Mouse (Mus musculus): ENCODE data around the gene Snx19. TPM values are rescaled to one million over a fixed set of nuclear protein-coding genes. Genes with fewer than 3 reads are reported as not detected.

The Snx19 gene
- 10 to 100 TPM; 34.1 to 39.5 TPM for total RNA-seq (2021)
- long read RNA-seq, full-length matches to known transcripts: 4 of 25 reads
- long read RNA-seq, partial matches to known transcripts: 2 of 25 reads
- long read RNA-seq, other reads (novel, unspliced or antisense): 19 of 25 reads

DNA sequence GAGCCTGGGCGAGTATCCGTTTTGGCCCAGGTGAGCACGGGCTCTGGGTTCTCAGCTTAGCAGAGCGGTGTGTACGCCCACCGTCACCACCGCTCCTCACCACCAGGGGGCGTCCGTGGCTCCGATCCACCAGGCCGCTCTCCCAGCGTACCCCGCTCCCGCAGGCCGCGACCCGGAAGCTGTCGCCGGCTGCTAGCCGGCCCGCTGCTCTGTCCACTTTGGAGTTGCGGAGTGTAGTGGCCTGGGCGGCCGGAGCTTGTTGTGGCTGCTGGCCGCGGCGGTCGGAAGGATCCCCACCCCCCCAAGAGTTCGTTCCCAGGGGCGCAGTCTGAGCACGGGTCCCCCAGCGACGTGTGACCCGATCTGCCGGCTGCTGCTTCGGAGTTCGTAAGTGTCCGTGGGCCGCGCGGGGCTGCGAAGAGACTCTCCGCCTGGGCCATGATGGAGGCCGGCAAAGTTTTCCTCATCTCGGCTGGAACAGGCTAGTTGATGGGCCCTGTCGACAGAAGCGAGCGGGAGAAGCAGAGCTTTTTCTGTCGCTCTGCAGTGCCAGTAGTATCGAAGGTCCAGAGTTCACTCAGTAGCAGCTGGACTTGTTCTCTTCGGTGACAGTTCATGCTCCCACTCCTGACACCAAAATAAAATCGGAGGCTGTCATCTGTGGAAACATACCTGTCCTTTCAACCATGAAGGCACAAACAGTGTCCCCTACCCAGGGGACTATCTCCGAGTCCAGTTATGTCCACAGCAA lies at the start of gene Snx19:
Gene Snx19 (plus strand): TSS at position 227 of the 751 bp plus-strand sequence.
- peak; percentile 96 to 98 for DNase-seq (ENCODE audit: low spot score in 2 of 2)

GRCm38 (mm10) chr9:30400771-30401170 lies 26.1 kb upstream of the Snx19 start:
- no peak for DNase-seq (ENCODE audit: low spot score in 2 of 2)

GRCm38 (mm10) chr9:30422940-30423339 lies 4.0 kb upstream of the Snx19 start:
- peak; percentile 59 to 69 for DNase-seq (ENCODE audit: low spot score in 2 of 2)

- DNase-seq (ENCODE audit: low spot score in 2 of 2): no peak
Measured at GRCm38 (mm10) chr9:30425178-30425577, 1.7 kb upstream of the Snx19 start.

GRCm38 (mm10) chr9:30428231-30428630 lies 1.3 kb downstream of the Snx19 start:
- DNase-seq (ENCODE audit: low spot score in 2 of 2): no peak

DNA sequence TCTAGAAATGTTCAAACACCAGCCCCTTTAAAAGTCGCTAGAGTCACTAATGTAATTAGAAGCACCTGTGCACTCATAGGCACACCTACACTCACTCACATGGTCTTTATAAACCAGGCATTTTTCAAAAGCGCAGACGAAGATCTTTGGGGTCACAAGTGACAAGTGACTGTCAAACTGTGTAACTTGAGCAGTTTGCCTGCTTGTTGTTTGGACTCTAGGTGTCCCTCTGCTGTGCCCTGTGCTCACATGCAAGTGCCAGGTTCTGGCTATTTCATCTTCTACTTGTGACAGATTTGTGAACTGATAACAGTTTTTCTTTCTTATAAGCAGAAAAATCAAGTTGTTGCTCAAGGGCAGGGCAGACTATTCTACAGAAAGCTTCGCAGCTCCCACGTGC lies 3.5 kb downstream of the Snx19 start:
- no peak for DNase-seq (ENCODE audit: low spot score in 2 of 2)

GRCm38 (mm10) chr9:30431909-30432308 lies 5.0 kb downstream of the Snx19 start:
- no peak for DNase-seq (ENCODE audit: low spot score in 2 of 2)

DNA sequence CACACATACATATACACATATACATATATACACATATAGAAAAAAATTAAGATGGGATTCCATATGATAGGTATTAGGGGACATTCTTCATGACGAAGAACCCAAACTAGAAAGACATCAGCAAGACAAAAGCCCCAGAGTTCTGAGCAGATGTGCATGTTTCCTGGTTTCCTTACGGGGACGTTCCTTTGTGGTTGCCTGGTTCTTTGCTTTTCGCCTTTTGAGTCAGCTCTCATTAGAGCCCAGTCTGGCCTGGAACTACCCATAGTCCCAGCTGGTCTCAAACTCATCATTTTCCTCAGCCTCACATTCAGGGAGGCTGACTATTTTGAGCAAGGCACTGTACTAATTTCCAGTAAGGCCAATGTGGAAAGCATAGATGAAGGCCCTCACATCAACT lies 7.0 kb downstream of the Snx19 start:
- DNase-seq (ENCODE audit: low spot score in 2 of 2): no peak

- DNase-seq (ENCODE audit: low spot score in 2 of 2): no peak
Measured at GRCm38 (mm10) chr9:30435902-30436585, 9.1 kb downstream of the Snx19 start.

DNA sequence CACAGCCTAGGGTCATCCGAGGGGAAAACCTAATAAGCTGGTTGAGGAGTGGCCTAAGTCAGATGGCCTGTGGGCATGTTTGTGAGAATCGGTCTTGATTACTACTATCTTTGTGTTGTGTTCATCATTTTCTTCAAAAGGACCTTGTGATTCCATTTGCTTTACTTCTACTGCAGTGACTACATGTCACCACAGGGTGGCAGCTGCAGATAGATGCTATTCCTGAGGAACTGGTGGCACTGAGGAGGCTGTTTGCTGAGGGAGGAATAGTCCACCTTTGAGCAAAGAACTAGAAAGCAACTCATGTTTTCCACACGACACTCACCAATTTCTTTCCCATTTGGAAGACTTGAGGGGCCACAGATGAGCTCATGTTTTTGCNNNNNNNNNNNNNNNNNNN lies 11.6 kb downstream of the Snx19 start:
- DNase-seq (ENCODE audit: low spot score in 2 of 2): peak; percentile 40 to 54

DNA sequence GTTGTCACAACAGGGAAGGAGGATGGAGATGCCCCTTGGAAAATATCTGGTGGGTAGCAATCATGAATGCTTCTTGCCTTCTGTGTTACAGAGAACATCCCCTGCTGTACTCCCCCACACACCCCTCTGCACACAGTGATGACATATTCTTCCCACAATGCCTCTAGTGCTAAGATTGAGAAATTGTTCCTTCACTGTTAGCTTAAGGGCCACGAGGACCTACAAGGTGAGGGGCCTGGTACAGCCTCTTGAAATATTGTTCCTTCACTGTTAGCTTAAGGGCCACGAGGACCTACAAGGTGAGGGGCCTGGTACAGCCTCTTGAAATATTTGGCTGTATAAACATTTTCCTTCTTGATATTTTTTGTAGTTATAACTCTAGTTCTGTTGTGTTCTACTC lies 14.9 kb downstream of the Snx19 start:
- DNase-seq (ENCODE audit: low spot score in 2 of 2): no peak

GRCm38 (mm10) chr9:30445232-30446085 lies 18.6 kb downstream of the Snx19 start:
- DNase-seq (ENCODE audit: low spot score in 2 of 2): no peak

- no peak for DNase-seq (ENCODE audit: low spot score in 2 of 2)
Measured at GRCm38 (mm10) chr9:30446126-30446525, 19.2 kb downstream of the Snx19 start.

GRCm38 (mm10) chr9:30448459-30448858 lies 21.6 kb downstream of the Snx19 start:
- DNase-seq (ENCODE audit: low spot score in 2 of 2): peak; percentile 25 to 40

- DNase-seq (ENCODE audit: low spot score in 2 of 2): no peak
Measured at GRCm38 (mm10) chr9:30449862-30450261, 23.0 kb downstream of the Snx19 start.

- no peak for DNase-seq (ENCODE audit: low spot score in 2 of 2)
Measured at GRCm38 (mm10) chr9:30450834-30451233, 23.9 kb downstream of the Snx19 start.

GRCm38 (mm10) chr9:30454527-30454926 lies 27.6 kb downstream of the Snx19 start:
- no peak for DNase-seq (ENCODE audit: low spot score in 2 of 2)

- no peak for DNase-seq (ENCODE audit: low spot score in 2 of 2)
Measured at GRCm38 (mm10) chr9:30456250-30456649, 29.3 kb downstream of the Snx19 start.

- DNase-seq (ENCODE audit: low spot score in 2 of 2): no peak
Measured at GRCm38 (mm10) chr9:30460501-30460900, 33.6 kb downstream of the Snx19 start.

DNA sequence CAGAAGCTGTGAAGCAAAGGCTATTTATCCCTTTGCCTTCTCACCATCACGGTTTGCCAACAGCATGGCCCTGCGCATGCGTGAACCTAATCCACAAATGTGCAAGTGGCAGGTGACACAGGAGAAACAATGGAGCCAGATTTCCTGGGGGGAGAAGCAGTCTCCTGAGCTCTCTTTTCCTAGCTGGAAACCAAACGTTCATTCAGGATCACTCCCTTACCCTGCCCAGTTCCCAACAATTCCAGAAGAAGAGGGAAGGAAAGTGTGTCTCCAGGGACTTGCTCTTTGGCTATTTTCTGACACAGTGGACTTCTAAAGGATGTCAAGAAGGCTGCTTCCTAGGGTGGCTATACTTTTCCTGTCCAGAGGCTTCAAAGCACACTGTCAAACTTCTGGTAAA lies 37.8 kb downstream of the Snx19 start:
- DNase-seq (ENCODE audit: low spot score in 2 of 2): no peak

- DNase-seq (ENCODE audit: low spot score in 2 of 2): no peak
Measured at GRCm38 (mm10) chr9:30480043-30480442, 53.1 kb downstream of the Snx19 start.

DNA sequence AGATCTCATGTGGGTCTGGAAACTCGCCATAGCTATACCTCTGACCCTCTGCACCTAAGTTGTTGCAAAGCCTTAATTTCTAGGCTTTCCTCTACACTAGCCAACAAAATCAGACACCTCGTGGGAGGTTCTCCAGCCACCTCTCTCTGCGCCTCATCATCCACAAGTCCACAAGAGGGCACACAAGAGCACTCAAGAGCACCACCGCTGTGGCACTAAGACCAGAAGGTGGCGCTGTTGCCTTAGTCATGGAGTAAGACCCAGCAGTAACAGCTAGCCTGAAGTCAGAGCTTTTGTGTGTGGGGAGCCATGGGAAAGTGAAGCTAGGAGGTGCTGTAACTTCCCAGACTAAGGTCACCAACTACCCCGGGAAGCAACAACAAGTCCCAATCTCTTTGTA lies 53.6 kb downstream of the Snx19 start:
- DNase-seq (ENCODE audit: low spot score in 2 of 2): peak; percentile 98

Measured in layer of hippocampus, postnatal 10 days (tissue).